Comparison of ENCODE assay signal across 8 mouse cellular contexts in the genomic region with DNA sequence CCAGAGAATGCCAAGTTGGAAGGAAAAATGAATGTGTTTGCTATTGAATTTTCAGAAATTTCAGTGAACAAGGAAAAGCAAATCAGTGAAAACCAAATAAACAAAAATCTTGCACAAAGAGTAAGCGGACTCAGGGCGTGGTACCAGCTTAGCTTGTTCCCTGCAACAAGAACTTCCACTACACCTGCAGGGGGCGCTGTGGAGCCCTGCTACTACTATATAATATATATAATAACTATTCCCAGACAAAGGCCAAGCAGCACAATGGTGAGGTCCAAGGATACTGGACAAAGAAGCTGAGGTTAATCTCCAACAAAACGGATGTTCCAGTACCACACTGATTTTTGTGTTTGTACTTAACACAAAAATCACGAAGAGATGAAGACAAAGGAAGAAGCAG. TPM values are rescaled to one million over a fixed set of nuclear protein-coding genes. Genes with fewer than 3 reads are reported as not detected.
A peak's percentile ranks its signal among the peaks of the same experiment; 100 is the strongest.
DNase-seq lines count a peak whose midpoint lies in the region; ATAC-seq and TF ChIP-seq lines count a peak whose summit lies in the region.

No protein-coding gene starts in this region.

- no peaks in the 10 kb centered on the region for H3K27me3 ChIP-seq in heart, postnatal 0 days (ENCODE audit: control insufficient read depth, insufficient read depth, low read length)
- no peaks in the 10 kb centered on the region for H3K27me3 ChIP-seq in heart, embryonic 10.5 days (ENCODE audit: insufficient read depth, poor library complexity, severe bottlenecking)
- H3K27me3 ChIP-seq in neural tube, embryonic 11.5 days (ENCODE audit: control insufficient read depth, insufficient read depth, low read length) = no peaks in the 10 kb centered on the region

- H3K4me2 ChIP-seq in heart, postnatal 0 days (ENCODE audit: low read depth, low read length) = no peak overlapping the region
- H3K4me2 ChIP-seq in neural tube, embryonic 11.5 days (ENCODE audit: low read depth) = no peak overlapping the region

- WGBS in heart, postnatal 0 days = 66% methylated on average over 5 of the region's 5 CpGs
- 67% methylated on average over 5 of the region's 5 CpGs for WGBS in heart, embryonic 10.5 days
- WGBS in neural tube, embryonic 11.5 days = 75% methylated on average over 5 of the region's 5 CpGs

- H3K9ac ChIP-seq in heart, postnatal 0 days (replicated peaks; ENCODE audit: low read depth, low read length) = no peak overlapping the region
- no peak overlapping the region for H3K9ac ChIP-seq in neural tube, embryonic 11.5 days (ENCODE audit: low read length)

- no peak overlapping the region for H3K4me3 ChIP-seq in heart, postnatal 0 days (ENCODE audit: low read depth, low read length)
- H3K4me3 ChIP-seq in heart, embryonic 10.5 days = no peak overlapping the region
- H3K4me3 ChIP-seq in neural tube, embryonic 11.5 days (ENCODE audit: low read depth, low read length) = no peak overlapping the region

- no peak for ATAC-seq in heart, postnatal 0 days (ENCODE audit: insufficient read depth, low read depth)
- ATAC-seq in neural tube, embryonic 11.5 days (ENCODE audit: insufficient read depth, low FRiP score, low TSS enrichment) = no peak
- ATAC-seq in erythroblast, adult 5-6 weeks (replicated peaks; ENCODE audit: low FRiP score, poor library complexity, severe bottlenecking) = no peak

- peak; percentile 39 for TF ChIP-seq CTCF in heart, postnatal 0 days (IDR thresholded peaks at IDR 0.05; ENCODE audit: low read depth)

- TF ChIP-seq EP300 in heart, postnatal 0 days (IDR thresholded peaks at IDR 0.05; ENCODE audit: low read depth) = no peak

- H3K27ac ChIP-seq in heart, postnatal 0 days (ENCODE audit: low read depth) = no peak overlapping the region
- no peak overlapping the region for H3K27ac ChIP-seq in heart, embryonic 10.5 days
- H3K27ac ChIP-seq in neural tube, embryonic 11.5 days (ENCODE audit: low read depth, low read length) = no peak overlapping the region

- no peaks in the 10 kb centered on the region for H3K4me1 ChIP-seq in heart, postnatal 0 days (ENCODE audit: control insufficient read depth, insufficient read depth)
- no peaks in the 10 kb centered on the region for H3K4me1 ChIP-seq in heart, embryonic 10.5 days
- no peaks in the 10 kb centered on the region for H3K4me1 ChIP-seq in neural tube, embryonic 11.5 days (ENCODE audit: control insufficient read depth, insufficient read depth, low read length)

- DNase-seq in heart, postnatal 0 days (ENCODE audit: low spot score) = no peak
- no peak for DNase-seq in heart, embryonic 10.5 days (ENCODE audit: low spot score)
- DNase-seq in 416B (ENCODE audit: low read depth) (peak; percentile 52), R1 (ENCODE audit: low read depth, low spot score) (peak; percentile 57)
- peak; percentile 72 for DNase-seq in embryo, embryonic 11 days
- peak; percentile 82 to 83 for DNase-seq in kidney, postnatal 4 days
- DNase-seq in neural tube, embryonic 11.5 days (ENCODE audit: low spot score) = peak; percentile 55

- H3K36me3 ChIP-seq in heart, postnatal 0 days (replicated peaks; ENCODE audit: control insufficient read depth, insufficient read depth, low read length) = peaks cover 80% of the 10 kb centered on the region
- peaks cover 85% of the 10 kb centered on the region for H3K36me3 ChIP-seq in heart, embryonic 10.5 days
- H3K36me3 ChIP-seq in neural tube, embryonic 11.5 days (ENCODE audit: control insufficient read depth, insufficient read depth, low read length) = peaks cover 20% of the 10 kb centered on the region

- H3K9me3 ChIP-seq in heart, postnatal 0 days (replicated peaks; ENCODE audit: control insufficient read depth, low read length) = no peaks in the 10 kb centered on the region
- H3K9me3 ChIP-seq in heart, embryonic 10.5 days = no peaks in the 10 kb centered on the region
- no peaks in the 10 kb centered on the region for H3K9me3 ChIP-seq in neural tube, embryonic 11.5 days (ENCODE audit: control insufficient read depth, low read length)

RNA-seq across cellular contexts. Expression of gene Ube4b, which starts 53.1 kb away (rescaled TPM):
- 56.4 and 70.5 TPM in 2 replicates for total RNA-seq in heart, postnatal 0 days (2014; rRNA removed; ENCODE audit: low replicate concordance)
- 17.6 and 20.2 TPM in 2 replicates for polyA plus RNA-seq in heart, postnatal 0 days (2015; fragmentation: Nextera tagmentation; extraction: Ambion mirVana)
- polyA plus RNA-seq in heart, embryonic 10.5 days (2016; fragmentation: Nextera tagmentation; extraction: Ambion mirVana) = 57.1 and 62.9 TPM in 2 replicates
- polyA plus RNA-seq in neural tube, embryonic 11.5 days (2014; fragmentation: Nextera tagmentation; extraction: Ambion mirVana) = 61.4 and 68.8 TPM in 2 replicates
- 29.9 and 37.1 TPM in 2 replicates for total RNA-seq in erythroblast, adult 5-6 weeks (2015; ENCODE audit: low replicate concordance)
- total RNA-seq in erythroblast, adult 5-6 weeks (2017; ENCODE audit: low replicate concordance) = 26.8 and 34.8 TPM in 2 replicates

Comparison
In these comparisons a context has a peak if more than half of its experiments do, and no peak if none do; other contexts are left out.
1. DNase-seq: peak in 416B (single experiment), R1 (single experiment), embryo, embryonic 11 days (single experiment), kidney, postnatal 4 days (2 of 2) and neural tube, embryonic 11.5 days (single experiment); none in heart, postnatal 0 days (single experiment) and heart, embryonic 10.5 days (single experiment).